26 mouse cellular contexts compared by ENCODE assay signal in genomic region chr7:39937262-39937661, GRCm38 (mm10).
"Had no signal": no experiment of that assay in that cellular context is flagged by ENCODE, and none has a peak within 500 bp of the region (broad histone marks: within the 10 kb centered on the region; RNA-seq: fewer than 3 reads in every experiment).

No protein-coding gene starts in this region.

- H3K9ac ChIP-seq: heart, embryonic 13.5 days; heart, embryonic 15.5 days; hindbrain, embryonic 12.5 days; hindbrain, embryonic 14.5 days; intestine, embryonic 15.5 days; limb, embryonic 15.5 days; liver, embryonic 12.5 days; liver, embryonic 14.5 days had no signal

- DNase-seq: gastrocnemius, adult 2 months; gastrocnemius, postnatal 10 days; gastrocnemius, postnatal 25 days; heart, adult 2 months; heart, postnatal 14 days; heart, postnatal 36 days; kidney, adult 18-20 months; kidney, adult 8-10 months; kidney, postnatal 10 days; kidney, postnatal 25 days; kidney, postnatal 4 days had no signal

- H3K36me3 ChIP-seq: heart, embryonic 13.5 days; heart, embryonic 15.5 days; hindbrain, embryonic 10.5 days; hindbrain, embryonic 12.5 days; intestine, embryonic 15.5 days; limb, embryonic 15.5 days; liver, embryonic 12.5 days had no signal

- H3K4me3 ChIP-seq: gastrocnemius, adult 2 months; heart, adult 2 months; heart, embryonic 13.5 days; heart, embryonic 15.5 days; hindbrain, embryonic 10.5 days; hindbrain, embryonic 12.5 days; intestine, embryonic 15.5 days; layer of hippocampus, adult 2 months; left cerebral cortex, adult 2 months; limb, embryonic 15.5 days; liver, embryonic 12.5 days had no signal

- H3K9me3 ChIP-seq: heart, embryonic 15.5 days; hindbrain, embryonic 10.5 days; hindbrain, embryonic 12.5 days; intestine, embryonic 15.5 days; limb, embryonic 15.5 days; liver, embryonic 12.5 days had no signal

- H3K27me3 ChIP-seq: heart, embryonic 13.5 days; heart, embryonic 15.5 days; hindbrain, embryonic 12.5 days; intestine, embryonic 15.5 days; limb, embryonic 15.5 days; liver, embryonic 12.5 days had no signal

- H3K27ac ChIP-seq: gastrocnemius, adult 2 months; heart, adult 2 months; heart, embryonic 13.5 days; heart, embryonic 15.5 days; hindbrain, embryonic 10.5 days; hindbrain, embryonic 12.5 days; hindbrain, embryonic 14.5 days; intestine, embryonic 15.5 days; layer of hippocampus, adult 2 months; left cerebral cortex, adult 2 months; limb, embryonic 15.5 days; liver, embryonic 12.5 days; liver, embryonic 14.5 days had no signal

- H3K4me2 ChIP-seq: heart, embryonic 11.5 days; heart, embryonic 13.5 days; heart, embryonic 15.5 days; hindbrain, embryonic 12.5 days; hindbrain, embryonic 14.5 days; intestine, embryonic 15.5 days; limb, embryonic 15.5 days; liver, embryonic 12.5 days had no signal

- H3K4me1 ChIP-seq: heart, embryonic 13.5 days; heart, embryonic 15.5 days; hindbrain, embryonic 10.5 days; hindbrain, embryonic 12.5 days; intestine, embryonic 15.5 days; limb, embryonic 15.5 days; liver, embryonic 12.5 days had no signal

- ATAC-seq: hindbrain, embryonic 16.5 days; inflammation-experienced regulatory T-cells, adult 6 months; intestine, embryonic 15.5 days; intestine, postnatal 0 days; liver, embryonic 12.5 days had no signal
